9 mouse cellular contexts compared by ENCODE assay signal in genomic region chr11:120228911-120229437, GRCm38 (mm10). TPM values are rescaled to one million over a fixed set of nuclear protein-coding genes. Genes with fewer than 3 reads are reported as not detected.
DNase-seq lines count a peak whose midpoint lies in the region; ATAC-seq and TF ChIP-seq lines count a peak whose summit lies in the region.
"Had no signal": no experiment of that assay in that cellular context is flagged by ENCODE, and none has a peak within 500 bp of the region (broad histone marks: within the 10 kb centered on the region; RNA-seq: fewer than 3 reads in every experiment).

No protein-coding gene starts in this region.

- DNase-seq in heart, postnatal 25 days (ENCODE audit: low spot score) = no peak
- peak; percentile 75 for DNase-seq in brain, embryonic 14.5 days (ENCODE audit: low read depth)
- no peak for DNase-seq in forebrain, postnatal 0 days
- DNase-seq in limb, embryonic 11.5 days (ENCODE audit: low spot score) = peak; percentile 62
- DNase-seq in retina, embryonic 14.5 days (ENCODE audit: low spot score) = peak; percentile 48
- no peak for DNase-seq in natural killer cell, adult 2 months (ENCODE audit: low spot score in 2 of 2)

- peaks cover 65% of the 10 kb centered on the region for H3K4me1 ChIP-seq in heart, embryonic 12.5 days (replicated peaks)
- peaks cover 36% of the 10 kb centered on the region for H3K4me1 ChIP-seq in forebrain, postnatal 0 days (ENCODE audit: insufficient read depth)
- peaks cover 68% of the 10 kb centered on the region for H3K4me1 ChIP-seq in limb, embryonic 11.5 days (ENCODE audit: control insufficient read depth, insufficient read depth, low read length)

- H3K4me3 ChIP-seq in heart, embryonic 12.5 days = peak overlapping the region; percentile 98
- peak overlapping the region; percentile 94 for H3K4me3 ChIP-seq in forebrain, postnatal 0 days (ENCODE audit: low read depth, low read length)
- peak overlapping the region; percentile 97 for H3K4me3 ChIP-seq in limb, embryonic 11.5 days (ENCODE audit: low read depth, low read length)

- peak; percentile 21; the same call in 1 of the 2 replicates for TF ChIP-seq CTCF in brain, embryonic 14.5 days (IDR thresholded peaks at IDR 0.05; ENCODE audit: borderline replicate concordance, extremely low read depth, insufficient read depth, insufficient read length)
- peak; percentile 24; the same call in 1 of the 2 replicates for TF ChIP-seq CTCF in forebrain, postnatal 0 days (IDR thresholded peaks at IDR 0.05; ENCODE audit: low read depth)

- no peaks in the 10 kb centered on the region for H3K9me3 ChIP-seq in heart, embryonic 12.5 days (replicated peaks)
- no peaks in the 10 kb centered on the region for H3K9me3 ChIP-seq in forebrain, postnatal 0 days (ENCODE audit: low read length)
- H3K9me3 ChIP-seq in limb, embryonic 11.5 days (ENCODE audit: control insufficient read depth, low read length) = no peaks in the 10 kb centered on the region

- H3K27me3 ChIP-seq in heart, embryonic 12.5 days (replicated peaks) = no peaks in the 10 kb centered on the region
- H3K27me3 ChIP-seq in forebrain, postnatal 0 days (ENCODE audit: insufficient read depth, low read length) = no peaks in the 10 kb centered on the region
- H3K27me3 ChIP-seq in limb, embryonic 11.5 days (ENCODE audit: control insufficient read depth, insufficient read depth, low read length) = no peaks in the 10 kb centered on the region

- no peak for TF ChIP-seq POLR2A in brain, embryonic 14.5 days (IDR thresholded peaks at IDR 0.05; ENCODE audit: borderline replicate concordance, extremely low read depth, insufficient read depth, insufficient read length, poor library complexity, severe bottlenecking)

- WGBS in heart, embryonic 12.5 days = 58% methylated on average over 7 of the region's 7 CpGs
- WGBS in forebrain, postnatal 0 days = 15% methylated on average over 7 of the region's 7 CpGs
- WGBS in limb, embryonic 11.5 days = 14% methylated on average over 7 of the region's 7 CpGs

- intact Hi-C loops in heart, postnatal 25 days (cut with DNase I) = no loop called here

- no peaks in the 10 kb centered on the region for H3K36me3 ChIP-seq in heart, embryonic 12.5 days
- H3K36me3 ChIP-seq in forebrain, postnatal 0 days (ENCODE audit: insufficient read depth) = no peaks in the 10 kb centered on the region
- no peaks in the 10 kb centered on the region for H3K36me3 ChIP-seq in limb, embryonic 11.5 days (ENCODE audit: control insufficient read depth, insufficient read depth, low read length)
- H3K36me3 ChIP-seq: G1E had no signal

- H3K27ac ChIP-seq in heart, embryonic 12.5 days (ENCODE audit: poor library complexity, severe bottlenecking) = peak overlapping the region; percentile 96
- H3K27ac ChIP-seq in forebrain, postnatal 0 days (ENCODE audit: low read depth, low read length) = no peak overlapping the region
- no peak overlapping the region; the same call in 1 of the 2 replicates for H3K27ac ChIP-seq in limb, embryonic 11.5 days (replicated peaks; ENCODE audit: low read depth, low read length)

- peak overlapping the region; percentile 99 for H3K9ac ChIP-seq in heart, embryonic 12.5 days
- 0 out of 2 replicates have a peak overlapping the region, but pooled peaks have one; percentile 4 for H3K9ac ChIP-seq in forebrain, postnatal 0 days
- H3K9ac ChIP-seq in limb, embryonic 11.5 days (ENCODE audit: low read length) = peak overlapping the region; percentile 22

- no peak for ATAC-seq in heart, embryonic 12.5 days (ENCODE audit: insufficient number of reproducible peaks, low FRiP score)
- no peak for ATAC-seq in forebrain, postnatal 0 days
- ATAC-seq in limb, embryonic 11.5 days (ENCODE audit: insufficient number of reproducible peaks, low FRiP score, low TSS enrichment, low read depth) = no peak
- no peak for ATAC-seq in monocyte, adult 5-6 weeks (replicated peaks; ENCODE audit: insufficient number of reproducible peaks, low FRiP score, low TSS enrichment, poor library complexity, severe bottlenecking)

- peak overlapping the region; percentile 95 for H3K4me2 ChIP-seq in heart, embryonic 12.5 days
- H3K4me2 ChIP-seq in forebrain, postnatal 0 days (ENCODE audit: low read depth) = peak overlapping the region; percentile 86
- peak overlapping the region; percentile 82 for H3K4me2 ChIP-seq in limb, embryonic 11.5 days (ENCODE audit: low read depth, severe bottlenecking)

RNA-seq across cellular contexts. Expression of gene Bahcc1, which starts 3.8 kb away (rescaled TPM):
- polyA plus RNA-seq in heart, embryonic 12.5 days (2016; fragmentation: Nextera tagmentation; extraction: Ambion mirVana) = 6.5 and 7.6 TPM in 2 replicates
- total RNA-seq in heart, postnatal 25 days (2021) = 1 to 10 TPM; 7.8 to 8.3 TPM
- 29.0 and 47.0 TPM in 2 replicates for polyA plus RNA-seq in brain, embryonic 14.5 days (2012; rRNA removed)
- total RNA-seq in forebrain, postnatal 0 days (2014; rRNA removed) = 19.3 and 26.5 TPM in 2 replicates
- polyA plus RNA-seq in forebrain, postnatal 0 days (2015; fragmentation: Nextera tagmentation; extraction: Ambion mirVana) = 3.9 and 6.5 TPM in 2 replicates
- 24.9 and 27.6 TPM in 2 replicates for polyA plus RNA-seq in limb, embryonic 11.5 days (2014; fragmentation: Nextera tagmentation; extraction: Ambion mirVana)
- 0.68 to 0.85 TPM (median 0.76 TPM) in 3 replicates for total RNA-seq in monocyte, adult 5-6 weeks (2017)

Comparison
In these comparisons a context has a peak if more than half of its experiments do, and no peak if none do; other contexts are left out.
1. H3K9ac ChIP-seq: peak in every context shown above with its lines; median percentile 99 in heart, embryonic 12.5 days; 22 in limb, embryonic 11.5 days; 4 in forebrain, postnatal 0 days.
2. DNase-seq: peak in brain, embryonic 14.5 days (single experiment), limb, embryonic 11.5 days (single experiment) and retina, embryonic 14.5 days (single experiment); none in heart, postnatal 25 days (single experiment), forebrain, postnatal 0 days (single experiment) and natural killer cell, adult 2 months (0 of 2).
3. Peak in every context shown above with its lines, with median percentiles within 50 percentile points of each other: H3K4me2 ChIP-seq and H3K4me3 ChIP-seq.